Mouse (Mus musculus) forebrain, embryonic 10.5 days (tissue): ENCODE data around the gene Szrd1. TPM values are rescaled to one million over a fixed set of nuclear protein-coding genes. Genes with fewer than 3 reads are reported as not detected.

ENCODE experiments used
- DNase-seq: peaks from one replicate; pipeline ENCODE4 v3.0.0-alpha.2; 2017; ENCODE audit warnings: low spot score; ENCODE audit errors: extremely low spot score
- H3K27ac ChIP-seq: fragments of 300-500 bp; sonication (generic); 2 replicates; pipeline ENCODE4 v1.5.1; 2016; ENCODE audit warnings: mild to moderate bottlenecking
- H3K27me3 ChIP-seq: fragments of 300-500 bp; sonication (generic); 2 replicates; pipeline ENCODE4 v1.6.1; 2016; ENCODE audit warnings: mild to moderate bottlenecking; ENCODE audit not compliant: poor library complexity, severe bottlenecking
- H3K36me3 ChIP-seq: fragments of 300-500 bp; sonication (generic); replicated peaks from 2 replicates; pipeline ENCODE4 v1.6.1; 2016; ENCODE audit warnings: mild to moderate bottlenecking, moderate library complexity
- H3K4me1 ChIP-seq: fragments of 300-500 bp; sonication (generic); 2 replicates; pipeline ENCODE4 v1.6.1; 2016
- H3K4me3 ChIP-seq: fragments of 300-500 bp; sonication (generic); 2 replicates; pipeline ENCODE4 v1.5.1; 2016; ENCODE audit warnings: mild to moderate bottlenecking, moderate library complexity
- H3K9me3 ChIP-seq: fragments of 300-500 bp; sonication (generic); 2 replicates; pipeline ENCODE4 v1.6.1; 2016; ENCODE audit warnings: mild to moderate bottlenecking, moderate library complexity
- WGBS: fragments of 180-500 bp; shearing (Covaris S2); methylation state at CpG from one replicate; pipeline ENCODE4 v1.1.7; 2016; 5-methylcytosine and 5-hydroxymethylcytosine counted together
- polyA plus RNA-seq: library from polyadenylated mRNA; unstranded; fragments of >200 nt; fragmentation: Nextera tagmentation; extraction: Ambion mirVana; gene quantifications from 2 replicates; pipeline ENCODE4 v1.2.1, GENCODE M21; 2016

Szrd1 gene
- polyA plus RNA-seq, 1 experiment from 2014 or later: 45.2 TPM

- no peak overlapping the region for H3K4me3 ChIP-seq
- peak; percentile 40 for DNase-seq
- H3K36me3 ChIP-seq: peaks cover 93% of the 10 kb centered on the region
- no peaks in the 10 kb centered on the region for H3K9me3 ChIP-seq
- H3K27me3 ChIP-seq: no peaks in the 10 kb centered on the region
- H3K27ac ChIP-seq: no peak overlapping the region
- 0 out of 2 replicates have a peak, but pooled peaks cover 3% of the 10 kb centered on the region for H3K4me1 ChIP-seq
- 62% methylated on average over 4 of the region's 4 CpGs for WGBS
Measured at GRCm38 (mm10) chr4:141069731-141070130, 69.8 kb downstream of the Szrd1 start.

GRCm38 (mm10) chr4:141068655-141069054 lies 70.9 kb downstream of the Szrd1 start:
- peaks cover 83% of the 10 kb centered on the region for H3K36me3 ChIP-seq
- WGBS: 89% methylated on average over 8 of the region's 8 CpGs

GRCm38 (mm10) chr4:141067516-141068046 lies 72.0 kb downstream of the Szrd1 start:
- H3K27ac ChIP-seq: no peak overlapping the region
- 0 out of 2 replicates have a peak, but pooled peaks cover 3% of the 10 kb centered on the region for H3K4me1 ChIP-seq
- H3K4me3 ChIP-seq: no peak overlapping the region
- DNase-seq: no peak
- 90% methylated on average over 9 of the region's 9 CpGs for WGBS
- peaks cover 72% of the 10 kb centered on the region for H3K36me3 ChIP-seq
- no peaks in the 10 kb centered on the region for H3K9me3 ChIP-seq
- no peaks in the 10 kb centered on the region for H3K27me3 ChIP-seq

More at GRCm38 (mm10) chr4:141068655-141069054, 70.9 kb downstream of the Szrd1 start:
- no peak for DNase-seq
- H3K4me1 ChIP-seq: 0 out of 2 replicates have a peak, but pooled peaks cover 3% of the 10 kb centered on the region
- no peak overlapping the region for H3K27ac ChIP-seq
- no peak overlapping the region for H3K4me3 ChIP-seq
- H3K9me3 ChIP-seq: no peaks in the 10 kb centered on the region
- H3K27me3 ChIP-seq: no peaks in the 10 kb centered on the region

- no peak overlapping the region for H3K27ac ChIP-seq
Measured at GRCm38 (mm10) chr4:141066709-141067515, 72.7 kb downstream of the Szrd1 start.

GRCm38 (mm10) chr4:141065123-141065522 lies 74.5 kb downstream of the Szrd1 start:
- WGBS: 4% methylated on average over 8 of the region's 8 CpGs
- no peaks in the 10 kb centered on the region for H3K27me3 ChIP-seq

More at GRCm38 (mm10) chr4:141066709-141067515, 72.7 kb downstream of the Szrd1 start:
- no peaks in the 10 kb centered on the region for H3K9me3 ChIP-seq
- H3K4me1 ChIP-seq: 0 out of 2 replicates have a peak, but pooled peaks cover 3% of the 10 kb centered on the region
- no peak for DNase-seq
- WGBS: 92% methylated on average over 12 of the region's 12 CpGs
- H3K36me3 ChIP-seq: peaks cover 66% of the 10 kb centered on the region
- H3K4me3 ChIP-seq: no peak overlapping the region
- no peaks in the 10 kb centered on the region for H3K27me3 ChIP-seq

GRCm38 (mm10) chr4:141064104-141064659 lies 75.4 kb downstream of the Szrd1 start:
- H3K9me3 ChIP-seq: no peaks in the 10 kb centered on the region
- H3K36me3 ChIP-seq: peaks cover 38% of the 10 kb centered on the region
- H3K27ac ChIP-seq: no peak overlapping the region
- peaks cover 26% of the 10 kb centered on the region for H3K4me1 ChIP-seq
- 82% methylated on average over 4 of the region's 4 CpGs for whole genome bisulfite sequencing
- H3K4me3 ChIP-seq: no peak overlapping the region
- no peaks in the 10 kb centered on the region for H3K27me3 ChIP-seq
- DNase-seq: no peak

More at GRCm38 (mm10) chr4:141065123-141065522, 74.5 kb downstream of the Szrd1 start:
- Histone ChIP-seq H3K9me3 (no peaks in the 10 kb centered on the region), H3K36me3 (peaks cover 48% of the 10 kb centered on the region), H3K4me3 (no peak overlapping the region), H3K27ac (0 out of 2 replicates have a peak overlapping the region, but pooled peaks have one; percentile 9), H3K4me1 (peaks cover 17% of the 10 kb centered on the region)
- peak; percentile 85 for DNase-seq

Other genes with a start within 250 kb of the Szrd1 start
- gene Padi2, start 233.4 kb downstream of the Szrd1 start, polyA plus RNA-seq: 0.30 and 0.66 TPM in 2 replicates
- gene Sdhb, start 178.6 kb downstream of the Szrd1 start, polyA plus RNA-seq: 411 and 415 TPM in 2 replicates
- 39.9 and 40.6 TPM in 2 replicates for gene Atp13a2, start 152.9 kb downstream of the Szrd1 start, polyA plus RNA-seq
- 265 TPM in 2 replicates for gene Mfap2, start 129.4 kb downstream of the Szrd1 start, polyA plus RNA-seq
- gene Crocc, start 79.2 kb downstream of the Szrd1 start, polyA plus RNA-seq: 10.0 and 10.9 TPM in 2 replicates
- 54.1 and 54.7 TPM in 2 replicates for gene Necap2, start 61.4 kb downstream of the Szrd1 start, polyA plus RNA-seq
- 0.15 and 0.17 TPM in 2 replicates for gene Spata21, start 51.4 kb downstream of the Szrd1 start, polyA plus RNA-seq
- gene Fbxo42, start 8.1 kb upstream of the Szrd1 start, polyA plus RNA-seq: 27.0 and 29.6 TPM in 2 replicates
- 7.3 and 7.8 TPM in 2 replicates for gene Rsg1, start 74.2 kb upstream of the Szrd1 start, polyA plus RNA-seq
- 1.3 and 2.2 TPM in 2 replicates for gene Arhgef19, start 99.7 kb upstream of the Szrd1 start, polyA plus RNA-seq
- gene Epha2, start 161.5 kb upstream of the Szrd1 start, polyA plus RNA-seq: 3.3 and 3.7 TPM in 2 replicates
- gene Fam131c, start 228.4 kb upstream of the Szrd1 start, polyA plus RNA-seq: 0.55 and 0.63 TPM in 2 replicates